Mouse (Mus musculus): Measurements from ENCODE around the gene Cyp2d26.

- no peak for TF ChIP-seq CTCF (conservative IDR thresholded peaks at IDR 0.05; ENCODE audit: low read length)
- no peak for TF ChIP-seq POU5F1 (IDR thresholded peaks at IDR 0.05; ENCODE audit: borderline replicate concordance, low read length)
These were observed 45.1 kb upstream of the Cyp2d26 start for GRCm38 (mm10) chr15:82839146-82839545.

Data from E14TG2a.4 (cell line).